Mouse (Mus musculus) liver, adult 2 months (tissue): ENCODE measurements at regions not wholly inside any gene's neighbourhood (a gene's known extent, or its start where the extent isn't known, plus 50 kb on each side); places are given as distances from the start of the nearest gene placed in this dataset.

Experiments used
- DNase-seq: peaks from one replicate; pipeline ENCODE4 v3.0.0-alpha.2; 2011; ENCODE audit warnings: low read depth, low spot score; ENCODE audit errors: extremely low read depth
- H3K27ac ChIP-seq: fragments of 200-500 bp; replicated peaks from 2 replicates; pipeline ENCODE4 v1.5.1; 2012; ENCODE audit warnings: low read depth, mild to moderate bottlenecking, control low read depth, inconsistent platforms, low read length; ENCODE audit not compliant: insufficient read depth
- H3K27me3 ChIP-seq: fragments of 200-500 bp; 2 replicates; pipeline ENCODE4 v1.6.1; 2012; ENCODE audit warnings: mild to moderate bottlenecking, moderate library complexity, low read length, inconsistent platforms; ENCODE audit not compliant: control insufficient read depth, insufficient read depth
- H3K36me3 ChIP-seq: fragments of 200-500 bp; 2 replicates; pipeline ENCODE4 v1.6.1; 2012; ENCODE audit warnings: low read length, inconsistent platforms; ENCODE audit not compliant: control insufficient read depth, insufficient read depth
- H3K4me1 ChIP-seq: fragments of 200-500 bp; 2 replicates; pipeline ENCODE4 v1.6.1; 2011; ENCODE audit warnings: low read length; ENCODE audit not compliant: control insufficient read depth, insufficient read depth
- H3K4me3 ChIP-seq: fragments of 200-500 bp; 2 replicates; pipeline ENCODE4 v1.5.1; 2011; ENCODE audit warnings: low read depth, mild to moderate bottlenecking, control low read depth, low read length, moderate library complexity; ENCODE audit not compliant: insufficient read depth
- H3K79me2 ChIP-seq: fragments of 200-500 bp; 2 replicates; pipeline ENCODE4 v1.6.1; 2012; ENCODE audit warnings: inconsistent platforms, mild to moderate bottlenecking, low read length, moderate library complexity; ENCODE audit not compliant: control insufficient read depth, insufficient read depth
- H3K9ac ChIP-seq: fragments of 200-500 bp; 2 replicates; pipeline ENCODE4 v1.6.1; 2012; ENCODE audit warnings: low read depth, mild to moderate bottlenecking, control low read depth, inconsistent platforms, low read length
- CTCF ChIP-seq: fragments of 200-500 bp; IDR thresholded peaks from 2 replicates; pipeline ENCODE4 v1.5.1; 2011; ENCODE audit warnings: low read depth, low read length, control low read depth
- POLR2A ChIP-seq: fragments of 200-500 bp; IDR thresholded peaks from 2 replicates; pipeline ENCODE4 v1.6.1; 2011; ENCODE audit warnings: low read length, control low read depth; ENCODE audit not compliant: insufficient read depth; ENCODE audit errors: extremely low read depth
- WGBS: fragments of 180-500 bp; shearing (Covaris S2); methylation state at CpG from one replicate; pipeline ENCODE4 v1.1.7; 2018; 5-methylcytosine and 5-hydroxymethylcytosine counted together

GRCm38 (mm10) chr2:168372356-168372755 is 90.8 kb upstream of the Kcng1 start:
- no peak overlapping the region for H3K4me3 ChIP-seq
- no peak overlapping the region for H3K9ac ChIP-seq
- H3K27me3 ChIP-seq = no peaks in the 10 kb centered on the region
- H3K27ac ChIP-seq = no peak overlapping the region
- H3K4me1 ChIP-seq = no peaks in the 10 kb centered on the region
- DNase-seq = no peak
- WGBS = 94% methylated on average over 5 of the region's 5 CpGs
- no peaks in the 10 kb centered on the region for H3K79me2 ChIP-seq
- no peaks in the 10 kb centered on the region for H3K36me3 ChIP-seq
- no peak for TF ChIP-seq CTCF
- TF ChIP-seq POLR2A = no peak

GRCm38 (mm10) chr2:168371245-168371644 is 89.7 kb upstream of the Kcng1 start:
- no peak for TF ChIP-seq CTCF
- TF ChIP-seq POLR2A = no peak
- H3K4me1 ChIP-seq = no peaks in the 10 kb centered on the region
- H3K27me3 ChIP-seq = no peaks in the 10 kb centered on the region
- H3K79me2 ChIP-seq = no peaks in the 10 kb centered on the region
- H3K27ac ChIP-seq = no peak overlapping the region
- H3K36me3 ChIP-seq = no peaks in the 10 kb centered on the region
- no peak for DNase-seq
- no peak overlapping the region for H3K4me3 ChIP-seq
- no peak overlapping the region for H3K9ac ChIP-seq
- WGBS = 53% methylated on average over 3 of the region's 3 CpGs

DNA sequence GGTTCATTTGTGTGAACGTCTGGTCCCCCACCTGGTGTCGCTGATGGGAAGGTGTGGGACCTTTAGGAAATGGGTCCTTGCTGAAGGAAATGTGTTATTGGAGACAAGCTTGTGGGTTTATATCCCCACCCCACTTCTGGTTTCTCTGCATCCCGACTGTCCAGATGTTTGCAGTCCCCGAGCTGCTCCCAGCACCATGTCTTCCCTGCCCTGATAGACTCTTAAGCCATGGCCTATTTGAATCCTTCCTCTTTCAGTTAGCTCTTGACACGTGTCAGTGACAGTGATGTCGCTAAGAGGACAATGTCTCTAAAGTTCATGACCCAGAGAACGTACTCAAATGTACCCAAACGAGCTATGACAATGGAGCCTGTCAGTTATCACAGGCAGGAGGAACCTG is 77.7 kb upstream of the Kcng1 start:
- WGBS = 59% methylated on average over 8 of the region's 8 CpGs
- no peak overlapping the region for H3K4me3 ChIP-seq
- H3K4me1 ChIP-seq = no peaks in the 10 kb centered on the region
- TF ChIP-seq POLR2A (no peak), CTCF (no peak)
- no peak for DNase-seq
- H3K79me2 ChIP-seq = no peaks in the 10 kb centered on the region
- H3K27ac ChIP-seq = no peak overlapping the region
- H3K27me3 ChIP-seq = no peaks in the 10 kb centered on the region
- no peaks in the 10 kb centered on the region for H3K36me3 ChIP-seq
- no peak overlapping the region for H3K9ac ChIP-seq

GRCm38 (mm10) chr2:168358551-168358950 is 77.0 kb upstream of the Kcng1 start:
- Histone ChIP-seq H3K79me2 (no peaks in the 10 kb centered on the region), H3K4me3 (no peak overlapping the region), H3K9ac (no peak overlapping the region), H3K27me3 (no peaks in the 10 kb centered on the region), H3K36me3 (no peaks in the 10 kb centered on the region), H3K4me1 (no peaks in the 10 kb centered on the region), H3K27ac (no peak overlapping the region)
- 78% methylated on average over 6 of the region's 6 CpGs for WGBS
- DNase-seq = no peak
- TF ChIP-seq CTCF (no peak), POLR2A (no peak)

GRCm38 (mm10) chr2:168357815-168358214 is 76.3 kb upstream of the Kcng1 start:
- Histone ChIP-seq H3K27ac (no peak overlapping the region), H3K79me2 (no peaks in the 10 kb centered on the region), H3K9ac (no peak overlapping the region), H3K36me3 (no peaks in the 10 kb centered on the region), H3K4me1 (no peaks in the 10 kb centered on the region), H3K27me3 (no peaks in the 10 kb centered on the region), H3K4me3 (no peak overlapping the region)
- DNase-seq = no peak
- 80% methylated on average over 6 of the region's 6 CpGs for WGBS
- TF ChIP-seq CTCF (no peak), POLR2A (no peak)

- Histone ChIP-seq H3K27me3 (no peaks in the 10 kb centered on the region), H3K36me3 (no peaks in the 10 kb centered on the region)
- 73% methylated on average over 10 of the region's 10 CpGs for WGBS
Observed at GRCm38 (mm10) chr2:168354397-168354796, 72.9 kb upstream of the Kcng1 start.

More at GRCm38 (mm10) chr2:168354397-168354796, 72.9 kb upstream of the Kcng1 start:
- no peak for DNase-seq
- Histone ChIP-seq H3K4me3 (no peak overlapping the region), H3K4me1 (no peaks in the 10 kb centered on the region), H3K27ac (no peak overlapping the region), H3K79me2 (no peaks in the 10 kb centered on the region), H3K9ac (no peak overlapping the region)
- no peak for TF ChIP-seq POLR2A
- no peak for TF ChIP-seq CTCF
